Mouse (Mus musculus) left cerebral cortex, postnatal 4 days (tissue): ENCODE data around the gene Klhl35. TPM values are rescaled to one million over a fixed set of nuclear protein-coding genes. Genes with fewer than 3 reads are reported as not detected.
A peak's percentile ranks its signal among the peaks of the same experiment; 100 is the strongest.

Experiments
- DNase-seq: peaks from one replicate; pipeline ENCODE4 v3.0.0-alpha.2; 2022
- intact Hi-C: fragments of 180-260 bp; cut with DNase I; formaldehyde crosslinking; loops from one replicate; pipeline ENCODE4 v1.15.1; 2025
- total RNA-seq, 2 experiments: library from RNA; stranded (reverse); gene quantifications; 2 replicates each; pipeline ENCODE4 v1.2.3; 2021

Gene Klhl35
- total RNA-seq: 1 to 10 TPM; 4.8 to 5.8 TPM

DNA sequence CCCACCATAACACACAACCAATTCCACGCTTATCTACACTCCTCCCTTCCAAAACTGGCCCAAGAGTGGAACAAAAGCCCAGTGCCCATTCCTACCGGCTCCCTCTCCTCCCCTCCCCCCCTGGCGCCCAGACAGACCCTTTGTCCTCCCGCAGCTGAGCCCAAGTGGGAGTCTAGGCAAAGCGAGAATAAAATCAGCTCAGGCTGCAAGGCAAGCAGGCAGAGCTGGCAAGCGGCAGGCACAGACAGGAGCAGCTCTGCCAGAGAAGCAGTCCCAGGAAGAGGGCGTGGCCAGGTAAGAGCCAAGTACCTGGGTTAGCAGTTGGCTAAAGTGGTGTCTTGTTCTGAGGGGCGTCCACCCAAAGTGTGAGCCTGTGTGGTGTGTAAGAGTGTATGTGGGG, at the start of gene Klhl35:
TSS of gene Klhl35 (plus strand) at position 194 of the 400 bp plus-strand sequence.
- intact Hi-C loops: no loop called here
- DNase-seq: peak; percentile 79

DNA sequence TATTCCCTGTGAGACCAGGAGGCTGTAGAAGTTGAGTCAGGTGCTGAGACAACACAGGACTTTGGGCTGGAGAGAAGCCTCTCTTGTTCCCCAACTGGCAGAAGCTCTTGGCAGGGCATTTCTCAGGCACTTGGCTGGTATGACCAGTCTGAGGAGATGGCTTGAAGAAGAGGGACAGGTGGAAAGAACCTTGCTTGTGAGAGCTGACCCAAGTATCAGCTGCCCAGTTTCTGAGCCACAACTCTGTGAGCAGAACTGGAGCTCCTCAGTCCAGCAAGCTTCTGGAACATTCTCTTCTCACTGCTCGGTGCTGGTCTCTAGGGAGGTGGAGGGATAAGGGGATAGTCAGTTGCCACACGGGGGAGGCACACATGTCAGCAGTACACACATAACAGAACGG, 46.5 kb upstream of the Klhl35 start:
- intact Hi-C loops: no loop called here

DNA sequence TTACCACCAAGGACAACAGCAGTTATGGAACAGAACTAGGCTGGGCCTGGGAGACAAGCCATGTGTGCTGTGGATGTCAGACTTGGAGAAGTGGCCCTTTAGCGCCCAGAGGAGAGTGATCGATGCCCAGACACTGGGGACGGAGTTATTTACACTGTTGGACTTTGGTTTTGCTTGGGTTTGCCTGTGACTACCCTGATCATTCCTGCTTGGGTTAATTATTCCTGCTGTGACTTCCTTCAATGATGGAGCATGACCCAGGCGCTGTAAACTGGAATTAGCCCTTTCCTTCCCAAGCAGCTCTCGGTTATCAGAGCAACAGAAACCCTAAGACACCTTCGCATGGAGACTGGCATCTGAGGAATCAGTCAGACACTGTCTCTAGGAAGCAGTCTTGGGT, 44.8 kb upstream of the Klhl35 start:
- intact Hi-C loops: no loop called here

More for the DNA sequence above, 46.5 kb upstream of the Klhl35 start:
- DNase-seq: no peak

DNA sequence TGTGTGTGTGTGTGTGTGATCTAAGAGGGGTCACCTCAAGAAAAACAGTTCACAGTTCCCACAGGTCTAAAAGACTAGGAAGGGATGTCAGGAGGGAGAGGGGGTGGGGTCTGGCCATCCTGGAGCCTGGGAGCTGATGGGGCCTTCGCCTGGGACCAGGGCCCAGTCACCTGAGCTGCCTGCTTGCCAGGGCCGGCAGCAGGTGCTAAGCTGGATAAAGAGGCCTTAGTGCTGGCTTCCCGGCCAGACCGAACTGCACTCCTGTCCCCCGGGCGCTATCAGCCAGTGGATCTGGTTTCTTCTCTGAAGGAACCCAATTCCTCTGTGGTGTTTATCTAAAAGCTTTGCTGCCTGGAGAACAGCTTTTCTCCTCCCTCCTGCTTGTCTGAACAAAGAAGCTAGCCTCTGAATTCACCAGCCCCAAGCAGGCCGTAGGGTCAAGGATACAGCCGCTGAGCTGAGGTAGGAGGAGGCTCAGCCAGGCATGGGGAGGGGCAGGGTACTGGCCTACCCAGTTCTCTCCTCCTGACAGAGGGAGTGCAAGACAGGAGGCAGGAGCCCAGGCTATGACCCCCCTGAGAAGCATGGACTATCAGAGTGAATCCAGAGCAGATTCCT, 41.2 kb upstream of the Klhl35 start:
- DNase-seq: no peak
- intact Hi-C loops: no loop called here

More for the DNA sequence above, 44.8 kb upstream of the Klhl35 start:
- no peak for DNase-seq

DNA sequence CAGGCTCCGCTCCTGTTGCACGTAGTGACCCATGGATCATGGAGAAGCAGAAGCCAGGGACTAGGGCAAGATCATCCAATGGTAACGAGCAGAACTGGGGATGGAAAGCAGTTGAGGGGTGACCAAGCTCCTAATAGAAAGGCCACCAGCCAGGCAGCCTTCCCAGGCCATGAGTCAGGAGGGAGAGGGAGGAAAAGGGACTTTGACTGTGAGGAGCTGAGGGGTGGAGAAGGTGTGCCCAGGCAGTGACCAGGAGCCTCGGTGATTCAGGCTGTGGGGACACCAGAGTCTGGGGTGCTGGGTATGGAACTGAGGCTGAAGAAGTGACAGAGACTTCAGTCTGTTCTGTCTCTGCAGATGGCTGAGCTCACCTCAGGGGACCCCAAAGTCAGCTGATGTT, 40.1 kb upstream of the Klhl35 start:
- DNase-seq: no peak
- intact Hi-C loops: no loop called here

DNA sequence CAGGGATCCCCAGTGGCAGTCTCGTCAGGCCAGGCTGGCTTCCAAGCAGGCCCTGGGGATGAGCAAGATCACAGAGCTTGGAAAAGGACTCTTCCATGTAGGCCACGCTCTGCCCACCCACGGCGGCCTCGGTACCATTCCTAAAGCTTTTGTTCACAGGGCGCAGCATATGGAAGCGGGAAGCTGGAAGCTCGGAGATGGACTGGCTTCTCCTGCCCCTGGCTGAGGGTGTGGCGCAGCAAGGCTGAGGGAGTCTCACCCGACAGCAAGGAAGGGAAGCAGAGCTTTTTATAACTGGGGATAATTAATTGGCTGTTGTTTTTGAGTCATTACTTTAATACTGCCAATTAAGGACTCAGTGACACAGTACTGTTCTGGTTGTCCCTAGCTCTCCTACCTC, 38.8 kb upstream of the Klhl35 start:
- intact Hi-C loops: no loop called here
- DNase-seq: no peak

DNA sequence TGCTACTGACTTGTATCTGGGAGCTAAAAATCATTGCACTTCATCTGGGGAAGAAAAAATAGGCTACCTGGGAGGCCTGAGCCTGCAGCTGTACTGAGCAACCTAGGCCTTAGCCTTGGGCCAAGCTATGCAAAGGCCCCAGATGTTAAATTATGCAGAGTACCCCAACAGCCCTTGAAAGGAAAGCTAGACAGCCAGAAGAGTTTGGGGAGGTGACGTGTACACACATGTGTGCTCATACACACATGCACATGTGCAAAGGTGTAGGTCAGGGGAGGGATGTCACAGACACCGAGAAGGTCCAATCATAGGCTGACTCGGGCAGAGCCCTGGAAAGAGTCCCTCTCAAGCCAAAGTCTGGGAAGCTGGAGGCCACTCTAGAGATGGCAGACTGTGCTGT, 37.8 kb upstream of the Klhl35 start:
- intact Hi-C loops: no loop called here

DNA sequence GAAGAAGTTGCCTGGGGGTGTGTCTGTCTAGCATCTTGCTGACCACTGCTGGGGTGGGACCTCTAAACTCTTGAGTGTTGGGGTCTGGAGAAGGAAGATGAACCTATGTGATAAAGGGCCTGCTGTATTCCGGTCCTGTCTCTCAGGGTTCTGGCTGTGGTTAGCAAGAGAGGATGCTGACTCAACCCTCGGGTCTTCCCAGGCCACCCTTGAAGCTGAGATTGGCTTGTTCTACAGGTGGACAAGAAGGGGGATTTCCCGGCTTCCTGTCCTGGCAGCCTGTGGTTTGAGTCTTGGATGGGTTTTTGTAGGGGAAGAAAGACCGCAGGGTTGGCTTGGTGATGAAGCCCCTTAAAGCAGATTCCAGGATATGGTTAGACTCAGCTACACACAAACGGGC, 37.0 kb upstream of the Klhl35 start:
- intact Hi-C loops: no loop called here
- DNase-seq: no peak

More for the DNA sequence above, 37.8 kb upstream of the Klhl35 start:
- no peak for DNase-seq

DNA sequence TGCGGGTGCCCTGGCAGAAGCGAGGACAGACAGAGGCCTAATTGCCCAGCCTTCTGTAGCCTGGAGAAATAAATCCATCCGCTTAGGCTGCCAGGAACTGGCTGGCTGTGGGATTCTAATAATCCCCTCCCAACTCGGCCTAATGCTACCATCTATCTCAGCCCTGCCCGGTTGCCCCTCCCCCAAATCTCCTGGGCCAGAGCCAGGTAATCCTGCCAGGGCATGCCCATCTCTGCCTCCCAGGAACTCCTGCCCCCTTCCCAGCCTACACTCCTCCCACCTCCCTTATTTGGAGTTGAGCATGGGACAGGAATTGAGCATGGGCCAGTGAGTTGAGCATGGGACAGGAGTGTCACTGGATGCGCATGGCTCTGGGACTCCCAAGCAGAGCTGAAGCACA, 36.0 kb upstream of the Klhl35 start:
- intact Hi-C loops: no loop called here
- peak; percentile 77 for DNase-seq

DNA sequence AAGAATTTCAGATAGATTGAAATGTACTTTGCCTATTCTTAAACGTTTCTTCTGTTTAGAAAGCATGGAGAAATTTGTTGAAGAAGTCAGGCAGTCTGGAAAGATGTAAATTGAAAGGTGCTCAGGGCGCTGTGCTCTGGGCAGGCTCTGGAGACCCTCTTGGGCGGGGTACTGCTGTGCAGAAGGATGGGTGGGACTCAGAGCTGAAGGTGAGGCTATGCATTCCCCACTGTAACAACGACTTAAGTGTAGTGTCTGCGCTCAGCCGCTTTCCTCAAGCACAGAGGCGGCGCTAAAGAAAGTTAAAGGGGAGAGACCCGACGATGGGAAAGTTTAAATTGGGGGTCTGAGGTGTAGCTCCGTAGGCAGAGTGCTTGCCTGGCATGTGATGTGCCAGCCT, 35.6 kb upstream of the Klhl35 start:
- intact Hi-C loops: no loop called here
- no peak for DNase-seq

DNA sequence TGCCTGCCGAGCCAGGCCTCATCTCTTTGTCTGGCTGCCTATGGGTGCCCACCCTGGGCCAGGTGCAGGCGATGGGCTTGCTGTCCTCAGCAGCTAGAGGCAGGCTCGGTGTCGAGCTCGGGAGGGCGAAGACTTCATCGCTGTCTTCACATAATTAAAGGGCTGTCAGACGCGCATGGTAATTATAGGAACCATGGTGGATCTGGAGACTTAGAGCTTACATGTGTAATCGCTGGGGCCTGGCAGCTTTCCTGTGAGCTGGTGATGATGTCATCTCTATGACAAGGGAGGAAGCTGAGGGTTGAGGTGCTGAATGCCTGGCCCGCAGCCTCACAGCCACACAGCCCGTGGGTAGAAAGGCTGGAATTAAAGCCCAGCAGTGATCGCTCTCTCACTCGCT, 33.6 kb upstream of the Klhl35 start:
- intact Hi-C loops: no loop called here

DNA sequence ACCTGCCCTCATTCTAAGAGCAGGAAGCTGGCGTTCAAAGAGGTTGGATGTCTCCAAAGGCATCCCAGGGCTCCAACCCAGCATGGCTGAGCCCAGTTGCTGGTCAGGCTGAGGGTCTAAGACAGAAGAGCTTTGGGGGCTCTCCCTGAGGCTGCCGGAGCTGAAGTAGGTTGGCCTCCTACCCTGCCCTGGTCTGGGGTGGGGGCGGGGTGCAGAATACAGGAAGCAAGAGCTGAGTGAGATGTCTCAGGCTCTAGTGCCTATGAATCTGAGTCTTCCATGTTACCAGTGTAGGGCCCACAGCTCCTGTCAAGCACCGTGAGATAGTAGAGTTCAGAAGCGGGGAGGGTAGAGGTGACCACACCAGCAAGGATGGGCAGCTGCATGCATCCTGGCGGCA, 32.9 kb upstream of the Klhl35 start:
- intact Hi-C loops: no loop called here
- no peak for DNase-seq

More for the DNA sequence above, 33.6 kb upstream of the Klhl35 start:
- DNase-seq: no peak

DNA sequence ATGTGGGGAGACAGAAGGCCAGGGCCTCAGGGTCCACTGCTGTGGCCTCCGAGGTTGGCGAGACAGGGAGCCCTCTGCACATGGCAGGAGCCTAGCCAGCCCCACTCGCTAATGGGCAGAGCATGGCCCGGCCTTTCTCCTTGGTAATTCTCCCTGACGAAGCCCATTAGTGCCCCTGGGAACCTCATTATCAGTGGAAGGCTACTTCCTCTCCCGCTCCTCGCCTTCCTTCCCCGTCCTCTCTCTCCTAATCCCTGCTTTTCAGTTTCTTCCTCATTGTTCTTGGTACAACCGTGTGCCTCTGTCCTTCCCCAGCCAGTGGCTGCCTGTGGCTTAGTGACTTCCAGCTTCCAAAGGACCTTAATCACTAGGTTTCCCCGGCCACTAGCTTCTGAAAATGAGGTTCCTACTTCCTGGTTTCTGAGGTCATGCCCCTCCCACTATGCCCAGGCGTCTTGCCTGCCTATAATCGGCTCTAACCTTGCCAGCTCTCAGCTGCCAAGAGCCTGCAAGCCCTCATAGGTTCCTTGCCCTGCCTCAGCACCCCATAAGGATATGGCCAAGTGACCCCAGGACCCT, 31.0 kb upstream of the Klhl35 start:
- intact Hi-C loops: no loop called here
- no peak for DNase-seq

DNA sequence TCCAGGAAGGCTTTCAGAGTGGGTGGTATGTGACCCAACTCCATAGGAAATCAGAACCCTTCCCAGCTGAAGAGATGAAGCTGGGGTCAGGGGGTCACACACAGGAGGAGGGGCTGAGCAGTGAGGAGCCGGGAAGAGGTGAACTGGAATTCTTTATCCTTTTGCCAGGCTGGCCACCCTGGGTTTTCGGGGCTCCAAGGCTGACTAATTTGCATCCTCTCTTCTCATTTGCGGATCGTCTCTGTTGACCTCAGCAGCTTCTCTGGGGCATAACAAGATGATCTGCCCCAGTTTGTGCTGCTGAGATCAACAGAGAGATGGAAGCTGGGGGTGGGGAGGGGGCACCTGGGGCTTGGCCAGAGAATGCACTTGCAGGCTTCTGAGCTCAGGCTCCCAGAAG, 29.3 kb upstream of the Klhl35 start:
- intact Hi-C loops: no loop called here
- DNase-seq: no peak

DNA sequence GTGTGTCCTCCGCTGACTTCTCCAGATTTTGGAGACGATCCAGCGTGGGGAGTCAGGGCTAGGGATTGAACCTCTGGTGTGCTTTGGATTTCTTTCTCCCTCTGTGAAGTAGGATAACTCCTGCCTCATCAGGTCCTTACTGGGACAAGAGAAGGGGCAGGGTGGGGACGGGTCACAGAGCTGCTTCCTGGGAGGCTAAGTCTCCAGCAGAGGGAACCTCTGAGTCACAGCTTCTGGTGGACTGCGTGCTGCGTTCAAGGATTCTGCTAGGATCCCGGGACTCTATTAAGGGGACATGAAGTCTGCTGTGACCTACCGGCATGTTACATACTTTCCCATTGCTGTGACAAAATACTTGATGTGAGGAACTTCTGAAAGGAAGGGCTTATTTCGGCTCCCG, 26.9 kb upstream of the Klhl35 start:
- intact Hi-C loops: no loop called here
- DNase-seq: no peak

DNA sequence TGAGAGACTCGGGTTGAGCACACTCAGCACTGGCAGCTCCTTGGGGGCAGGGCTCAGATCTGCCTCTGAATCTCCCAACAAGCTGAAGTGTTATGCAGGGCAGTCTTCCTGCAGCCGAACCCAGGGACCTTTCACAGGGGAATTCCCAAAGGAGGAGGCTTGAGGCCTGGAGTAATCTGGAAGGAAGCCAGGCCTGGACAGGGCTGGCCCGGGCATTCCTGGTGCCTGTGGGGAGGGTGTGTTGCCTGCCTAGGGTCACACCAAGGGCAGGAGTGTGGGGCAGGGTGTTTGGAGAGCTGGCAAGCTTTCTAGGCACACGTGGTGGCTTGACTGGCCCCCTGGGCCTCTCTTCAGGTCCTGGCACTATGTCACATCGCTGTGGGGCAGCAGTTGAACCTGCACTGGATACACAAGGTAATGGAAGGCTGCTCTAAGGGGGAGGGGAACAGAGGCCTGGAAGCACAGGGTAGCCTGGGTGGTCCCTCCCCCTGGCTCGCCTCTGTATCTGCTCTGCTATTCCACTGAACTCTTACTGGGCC, 24.2 kb upstream of the Klhl35 start:
- intact Hi-C loops: no loop called here
- no peak for DNase-seq

DNA sequence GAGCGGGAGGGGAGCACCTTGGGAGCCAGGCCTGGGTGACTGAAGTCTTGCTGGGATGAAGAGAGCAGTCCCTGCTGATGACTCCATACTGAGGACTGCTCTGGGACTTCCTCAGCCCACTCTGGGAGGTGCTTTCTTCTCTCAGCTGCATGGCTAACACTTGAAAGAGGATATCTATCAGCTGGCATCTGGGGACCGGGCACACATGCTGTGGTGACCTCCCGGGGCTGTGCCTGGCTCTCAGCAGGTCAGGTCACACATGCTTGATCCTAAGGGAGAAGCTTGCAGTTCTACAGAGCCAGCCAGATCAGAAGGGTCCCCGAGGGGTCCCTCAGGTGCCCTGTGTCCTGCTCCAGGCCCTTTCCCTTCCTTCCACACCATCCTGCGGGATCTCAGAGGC, 22.6 kb upstream of the Klhl35 start:
- no peak for DNase-seq
- intact Hi-C loops: no loop called here

DNA sequence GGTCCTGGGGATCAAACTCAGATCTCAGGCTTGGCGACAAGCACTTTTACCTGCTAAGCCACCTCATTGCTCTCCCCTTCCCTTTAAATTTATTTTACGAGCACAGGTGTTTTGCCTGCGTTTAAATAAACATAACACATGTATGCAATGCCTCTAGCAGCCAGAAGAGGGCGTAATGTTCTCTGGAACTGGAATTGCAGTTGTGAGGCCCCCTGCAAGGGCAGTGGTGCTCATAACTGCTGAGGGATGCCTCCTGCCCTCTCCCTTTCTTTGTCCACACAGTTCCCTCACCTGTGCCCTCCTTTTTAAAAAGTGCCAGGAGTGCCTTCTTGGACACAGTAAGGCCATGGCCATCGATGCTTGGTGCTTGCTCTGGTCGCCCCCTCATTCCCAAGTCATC, 21.8 kb upstream of the Klhl35 start:
- intact Hi-C loops: no loop called here
- DNase-seq: no peak

DNA sequence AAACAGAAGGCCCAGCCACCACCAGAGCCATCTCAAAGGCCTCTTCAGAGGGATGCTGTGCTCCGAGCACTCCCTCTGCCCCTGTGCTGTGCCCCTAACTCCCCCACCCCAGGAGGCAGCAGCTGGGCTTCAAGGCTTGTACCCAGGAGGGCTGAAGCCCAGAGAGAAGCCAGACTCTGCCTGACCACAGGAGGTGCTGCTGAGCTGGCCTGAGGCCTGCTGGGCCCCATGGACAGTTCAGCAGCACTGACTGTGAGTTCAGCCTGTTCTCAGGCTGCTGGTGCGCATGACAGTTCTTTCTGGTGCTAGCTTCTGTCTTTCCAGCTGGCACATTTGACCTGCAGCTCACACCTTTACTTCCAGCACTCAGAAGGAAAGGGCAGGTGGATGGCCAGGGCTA, 20.0 kb upstream of the Klhl35 start:
- intact Hi-C loops: no loop called here
- no peak for DNase-seq

DNA sequence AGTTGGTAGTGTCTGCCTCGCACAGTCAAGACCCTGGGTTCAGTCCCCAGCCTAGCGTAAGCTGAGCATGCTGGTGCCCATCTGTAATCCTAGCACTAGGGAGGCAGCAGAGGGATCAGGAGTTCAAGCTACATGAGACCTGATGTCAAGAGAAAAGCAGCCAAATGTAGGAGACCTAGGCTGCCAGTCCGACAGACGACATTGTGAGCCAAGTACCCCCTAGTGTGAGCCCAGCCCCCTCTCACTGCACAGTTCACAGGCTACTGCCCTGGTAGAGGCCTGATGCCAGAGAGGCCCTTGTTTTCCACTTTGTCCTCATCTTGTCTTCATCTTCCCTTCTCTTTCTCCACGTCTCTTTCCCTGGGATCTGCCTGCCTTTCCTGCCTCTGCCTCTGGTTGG, 18.5 kb upstream of the Klhl35 start:
- intact Hi-C loops: no loop called here
- DNase-seq: peak; percentile 48

DNA sequence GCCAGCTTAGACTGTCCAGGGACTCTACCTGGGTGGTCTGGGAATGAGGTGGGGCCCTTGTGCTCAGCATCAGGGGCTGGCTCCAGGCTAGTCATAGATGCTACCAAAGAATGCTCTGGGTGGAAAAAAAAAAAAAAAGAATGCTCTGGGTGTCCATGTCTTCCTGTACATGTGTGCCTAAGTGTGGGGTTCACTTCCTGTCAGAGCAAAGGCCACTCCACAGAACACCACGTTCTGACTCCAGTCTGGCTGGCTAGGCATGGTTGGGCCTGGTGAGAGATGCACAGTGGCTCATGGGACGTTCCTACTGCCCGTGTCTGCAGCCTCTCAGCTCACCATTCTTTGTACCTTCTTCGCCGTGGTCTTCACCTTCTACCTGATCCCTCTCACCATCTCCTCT, 17.2 kb upstream of the Klhl35 start:
- intact Hi-C loops: no loop called here
- no peak for DNase-seq

DNA sequence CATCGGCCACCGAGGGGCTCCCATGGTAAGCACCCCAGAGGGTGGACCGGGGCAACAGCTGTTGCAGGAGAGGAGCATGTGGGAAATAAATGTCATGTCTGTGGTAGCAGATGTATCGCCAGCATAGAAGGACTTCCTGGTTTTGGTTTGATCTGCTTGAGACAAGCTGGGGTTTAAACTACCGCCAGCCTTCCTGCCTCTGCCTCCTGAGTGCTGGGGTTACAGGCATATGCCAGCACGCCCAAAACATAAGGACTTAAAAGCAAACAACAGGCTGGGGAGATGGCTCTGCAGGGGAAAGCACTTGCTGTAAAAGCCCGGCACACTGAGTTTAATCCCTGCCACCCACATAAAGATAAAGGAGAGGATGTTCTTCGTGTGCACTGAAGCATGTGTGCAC, 16.7 kb upstream of the Klhl35 start:
- DNase-seq: no peak
- intact Hi-C loops: no loop called here

DNA sequence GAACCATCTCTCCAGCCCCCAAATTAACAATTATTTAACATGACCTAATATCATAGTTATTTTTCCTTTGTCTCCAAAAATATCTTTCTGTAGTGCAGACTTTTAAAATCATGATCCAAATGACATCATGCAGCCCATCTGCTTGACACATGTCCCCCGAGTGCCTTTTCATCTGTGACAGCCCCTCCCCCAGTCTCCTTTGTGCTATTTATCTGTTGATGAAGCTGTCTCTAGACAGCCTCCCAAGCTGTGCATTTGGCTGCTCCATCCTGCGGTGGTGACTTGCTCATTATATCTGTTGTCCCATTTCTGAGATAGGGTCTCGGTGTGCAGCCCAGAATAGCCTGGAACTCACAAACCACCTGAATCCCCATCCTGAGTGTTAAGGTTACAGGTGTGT, 16.1 kb upstream of the Klhl35 start:
- peak; percentile 66 for DNase-seq
- intact Hi-C loops: no loop called here
